Mouse (Mus musculus) frontal cortex, adult (tissue): ENCODE measurements at regions not wholly inside any gene's neighbourhood (a gene's known extent, or its start where the extent isn't known, plus 50 kb on each side); places are given as distances from the start of the nearest gene placed in this dataset.

Source experiments
- ATAC-seq: cut with Nextera tagmentation; 2 replicates; pipeline ENCODE4 v1.9.2; 2017; ENCODE audit warnings: mild to moderate bottlenecking, moderate library complexity, mixed read lengths; ENCODE audit not compliant: low TSS enrichment

DNA sequence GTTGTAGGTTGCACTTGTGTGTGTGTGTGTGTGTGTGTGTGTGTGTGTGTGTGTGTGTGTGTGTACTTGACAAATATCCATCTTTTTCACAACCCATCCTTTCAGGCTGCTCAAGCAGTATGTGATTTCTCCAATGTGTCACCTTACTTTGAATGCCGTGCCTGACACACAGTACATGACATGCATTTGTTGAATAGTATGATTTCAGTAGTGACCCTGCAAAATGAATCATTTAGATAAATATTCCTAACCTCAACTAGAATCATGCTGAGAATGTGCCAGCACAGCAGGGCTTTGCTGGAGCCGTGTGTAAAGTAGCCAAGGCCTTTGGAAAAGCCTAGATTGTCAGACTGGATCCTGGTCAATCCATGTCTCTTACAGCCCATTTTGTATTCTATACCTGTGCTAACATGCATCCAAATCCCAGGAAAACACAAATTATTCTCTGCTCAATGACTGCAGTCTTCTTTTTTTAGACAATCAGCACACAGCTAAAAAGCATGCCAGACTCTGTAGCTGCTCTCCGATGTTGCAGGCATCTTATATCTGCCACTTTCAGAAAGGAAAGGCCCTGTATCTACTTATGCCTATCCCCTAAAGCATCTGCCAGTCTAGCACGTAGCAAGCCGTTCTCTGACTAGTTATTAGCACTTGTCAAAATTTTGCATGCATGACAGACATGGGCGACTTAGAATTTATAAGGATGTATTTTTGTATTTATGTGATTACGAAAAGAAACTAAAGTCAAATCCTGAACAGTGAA, 60.0 kb upstream of the Gpr141 start:
- peak; percentile 47; the same call in 1 of the 2 replicates for ATAC-seq

DNA sequence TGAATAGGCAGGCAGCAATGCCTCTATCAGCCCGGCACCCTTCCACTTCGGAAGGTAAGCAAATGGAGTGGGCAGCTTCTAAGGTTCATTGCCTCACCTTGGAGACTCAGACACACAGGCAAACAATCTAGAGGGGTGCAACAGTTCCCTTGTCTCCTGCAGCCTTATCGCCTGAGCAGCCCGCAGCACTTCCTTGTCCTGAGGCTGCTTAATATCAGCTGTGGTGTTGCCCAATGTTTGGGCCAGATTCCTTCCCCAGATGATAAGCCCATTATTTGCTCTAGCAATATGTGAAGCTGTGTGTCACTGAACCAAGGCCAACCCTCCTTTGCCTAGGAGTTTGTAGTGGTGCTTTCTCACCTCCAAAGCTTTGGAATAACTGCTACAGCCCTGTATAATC, 58.8 kb upstream of the Gpr141 start:
- no peak for ATAC-seq

DNA sequence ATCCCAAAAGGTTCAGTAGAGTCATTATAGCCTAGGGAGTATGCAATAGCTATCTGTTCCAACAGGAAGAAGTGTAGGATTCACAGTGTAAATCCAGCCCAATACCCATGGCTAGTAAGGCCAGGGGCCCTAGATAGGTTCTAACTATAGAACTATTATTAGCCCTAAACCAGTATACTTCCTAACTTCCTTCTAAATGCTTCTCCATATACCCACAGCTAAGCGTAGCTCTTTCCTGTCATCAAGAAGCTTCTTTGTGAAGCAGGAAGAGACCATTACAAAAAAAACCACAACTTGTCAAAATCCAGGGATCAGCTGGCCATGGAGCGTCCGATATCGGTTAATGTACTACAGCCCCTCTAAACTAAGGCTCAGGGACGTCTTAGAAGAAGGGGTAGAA, 57.7 kb upstream of the Gpr141 start:
- no peak for ATAC-seq

DNA sequence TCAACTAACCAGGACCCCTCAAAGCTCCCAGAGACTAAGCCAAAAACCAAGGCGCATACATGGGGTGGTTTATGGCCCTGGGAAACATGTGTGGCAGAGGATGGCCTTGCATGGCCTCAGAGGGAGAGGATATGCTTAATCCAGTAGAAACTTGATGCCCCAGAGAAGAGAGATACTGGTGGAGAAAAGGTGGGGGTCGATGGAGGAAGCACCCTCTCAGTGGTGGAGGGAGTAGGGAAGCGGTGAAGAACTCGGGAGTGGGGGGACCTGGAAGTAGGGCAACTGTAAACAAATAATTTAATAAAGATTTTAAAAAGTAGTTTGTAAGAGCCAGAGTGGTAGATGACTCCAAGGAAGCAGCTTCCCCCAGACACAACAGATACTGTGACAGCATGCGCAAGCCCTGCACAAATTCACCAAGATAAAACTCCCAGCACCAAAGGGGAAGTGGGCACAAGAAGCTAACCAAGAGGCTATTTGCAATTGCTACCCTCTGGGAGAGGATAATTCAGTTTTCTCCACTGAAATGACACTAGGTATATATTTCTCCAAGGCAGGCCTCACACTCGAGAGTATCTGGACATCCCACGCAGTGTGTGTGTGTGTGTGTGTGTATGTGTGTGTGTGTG, 50.7 kb upstream of the Gpr141 start:
- no peak for ATAC-seq
